Mouse (Mus musculus) testis, adult 2 months (tissue): ENCODE measurements around the gene Git2. TPM values are rescaled to one million over a fixed set of nuclear protein-coding genes. Genes with fewer than 3 reads are reported as not detected.

Experiments
- H3K27ac ChIP-seq: fragments of 200-500 bp; 2 replicates; pipeline ENCODE4 v1.5.1; 2012; ENCODE audit warnings: low read depth, low read length; ENCODE audit not compliant: control insufficient read depth, insufficient read depth
- H3K27me3 ChIP-seq: fragments of 200-500 bp; 2 replicates; pipeline ENCODE4 v1.6.1; 2012; ENCODE audit warnings: mild to moderate bottlenecking, low read length, moderate library complexity; ENCODE audit not compliant: control insufficient read depth, insufficient read depth
- H3K36me3 ChIP-seq: fragments of 200-500 bp; 2 replicates; pipeline ENCODE4 v1.6.1; 2012; ENCODE audit warnings: mild to moderate bottlenecking, low read length; ENCODE audit not compliant: control insufficient read depth, insufficient read depth
- H3K4me1 ChIP-seq: fragments of 200-500 bp; 2 replicates; pipeline ENCODE4 v1.6.1; 2012; ENCODE audit warnings: low read length; ENCODE audit not compliant: control insufficient read depth, insufficient read depth
- H3K4me3 ChIP-seq: fragments of 200-500 bp; 2 replicates; pipeline ENCODE4 v1.5.1; 2012; ENCODE audit warnings: low read depth, mild to moderate bottlenecking, low read length, moderate library complexity, mixed read lengths; ENCODE audit not compliant: control insufficient read depth
- CTCF ChIP-seq: fragments of 200-500 bp; IDR thresholded peaks from 2 replicates; pipeline ENCODE4 v1.5.1; 2012; ENCODE audit warnings: low read depth, mild to moderate bottlenecking, inconsistent platforms, low read length, moderate library complexity; ENCODE audit not compliant: control insufficient read depth, insufficient read depth, insufficient replicate concordance
- POLR2A ChIP-seq: fragments of 200-500 bp; IDR thresholded peaks from 2 replicates; pipeline ENCODE4 v1.6.1; 2012; ENCODE audit warnings: low read depth, mild to moderate bottlenecking, inconsistent platforms, low read length, moderate library complexity; ENCODE audit not compliant: control insufficient read depth
- polyA plus RNA-seq: library from polyadenylated mRNA; depleted of rRNA; stranded (reverse); fragments of >200 nt; gene quantifications from 2 replicates; pipeline ENCODE4 v1.2.3, GENCODE M21; 2012; rRNA removed

Gene Git2
- polyA plus RNA-seq, 1 experiment = 16.1 TPM

- H3K36me3 ChIP-seq = no peaks in the 10 kb centered on the region
- no peak overlapping the region for H3K4me3 ChIP-seq
- TF ChIP-seq POLR2A = no peak
- no peak for TF ChIP-seq CTCF
- H3K27ac ChIP-seq = no peak overlapping the region
- H3K27me3 ChIP-seq = no peaks in the 10 kb centered on the region
- H3K4me1 ChIP-seq = peaks cover 6% of the 10 kb centered on the region
Measured at GRCm38 (mm10) chr5:114680676-114681285, 94.5 kb downstream of the Git2 start.

DNA sequence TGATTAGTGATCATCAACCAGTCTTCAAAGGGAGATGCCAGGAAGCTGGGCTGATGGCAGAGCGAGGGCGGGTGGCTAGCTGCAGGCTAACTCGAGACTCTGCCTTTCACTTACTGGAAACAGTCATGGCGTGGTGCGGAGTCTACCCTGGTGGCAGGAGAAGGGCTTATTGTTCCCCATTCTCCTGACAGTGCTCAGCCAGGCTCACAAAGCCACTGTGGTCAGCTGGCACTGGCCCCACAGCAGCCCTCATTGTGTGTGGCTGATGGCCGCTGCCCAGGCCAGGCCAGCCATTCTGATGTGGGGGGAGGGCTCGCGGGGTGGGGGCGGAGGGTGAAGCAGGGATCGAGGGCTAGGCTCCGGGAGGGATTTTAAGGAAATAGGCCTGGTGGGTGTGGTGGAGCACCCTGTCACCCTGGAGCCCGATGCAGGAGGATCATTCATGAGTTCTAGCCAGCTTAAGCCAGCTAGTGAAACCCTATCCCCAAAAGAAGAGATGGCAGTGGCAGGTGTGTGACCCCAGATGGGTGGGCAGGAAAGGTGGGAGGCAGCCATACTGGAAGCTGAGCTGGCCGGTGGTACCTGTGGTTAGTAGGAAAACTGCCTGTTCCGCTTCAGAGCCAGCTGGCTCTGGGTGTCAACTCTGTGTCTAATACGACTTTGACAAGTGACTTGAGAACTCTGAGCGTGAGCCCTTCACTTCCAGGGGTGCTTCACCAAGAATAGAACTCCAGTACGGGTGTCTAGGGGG, 95.3 kb downstream of the Git2 start:
- H3K4me3 ChIP-seq = no peak overlapping the region
- TF ChIP-seq POLR2A = no peak
- H3K27me3 ChIP-seq = no peaks in the 10 kb centered on the region
- peaks cover 6% of the 10 kb centered on the region for H3K4me1 ChIP-seq
- no peak overlapping the region for H3K27ac ChIP-seq
- H3K36me3 ChIP-seq = no peaks in the 10 kb centered on the region

Other genes with a start within 250 kb of the Git2 start
- 22.5 and 23.4 TPM in 2 replicates for gene Fam222a, start 207.5 kb downstream of the Git2 start, polyA plus RNA-seq
- 0.93 and 1.9 TPM in 2 replicates for gene Trpv4, start 117.1 kb downstream of the Git2 start, polyA plus RNA-seq
- gene Gltp, start 84.5 kb downstream of the Git2 start, polyA plus RNA-seq = 10.5 TPM in 2 replicates
- gene Tchp, start 67.8 kb downstream of the Git2 start, polyA plus RNA-seq = 71.8 and 74.7 TPM in 2 replicates
- 167 and 170 TPM in 2 replicates for gene Ankrd13a, start 840 bp downstream of the Git2 start, polyA plus RNA-seq
- gene 1500011B03Rik, start 48.0 kb upstream of the Git2 start, polyA plus RNA-seq = 51.7 and 67.4 TPM in 2 replicates
- 54.0 and 68.8 TPM in 2 replicates for gene 4930519G04Rik, start 78.1 kb upstream of the Git2 start, polyA plus RNA-seq
- not detected in 2 replicates for gene Gm9936, start 83.2 kb upstream of the Git2 start, polyA plus RNA-seq
- gene Oasl2, start 121.4 kb upstream of the Git2 start, polyA plus RNA-seq = 3.9 and 4.4 TPM in 2 replicates
- 3.0 and 4.2 TPM in 2 replicates for gene Oasl1, start 147.7 kb upstream of the Git2 start, polyA plus RNA-seq
- gene 2210016L21Rik, start 166.6 kb upstream of the Git2 start, polyA plus RNA-seq = 3.9 and 4.5 TPM in 2 replicates
- 0.17 and 0.18 TPM in 2 replicates for gene Hnf1a, start 195.6 kb upstream of the Git2 start, polyA plus RNA-seq
- gene Sppl3, start 235.6 kb upstream of the Git2 start, polyA plus RNA-seq = 88.6 and 93.9 TPM in 2 replicates